Mouse (Mus musculus): ENCODE measurements around the gene Ptprm.

Gene Ptprm

DNA sequence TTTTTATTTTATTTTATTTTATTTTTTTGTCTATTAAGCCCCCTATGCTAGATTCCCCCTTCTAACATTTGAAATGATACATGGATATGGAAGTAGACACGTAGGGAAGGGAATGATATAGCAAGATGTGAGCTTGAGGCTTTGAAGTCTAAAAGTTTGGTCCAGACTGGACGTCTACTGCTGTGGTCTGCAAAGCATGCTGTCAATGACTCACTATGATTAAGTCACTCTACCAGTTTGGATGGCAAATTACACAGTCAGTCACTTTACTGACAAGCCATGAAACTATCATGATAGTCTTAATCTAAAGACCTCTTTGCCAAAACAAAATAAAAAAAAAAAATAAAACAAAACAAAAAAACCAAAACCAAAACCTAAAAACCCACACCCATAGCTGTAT is 363.5 kb downstream of the Ptprm start:
- DNase-seq (ENCODE audit: low read depth, low spot score): no peak

GRCm38 (mm10) chr17:66988014-66988413 is 366.2 kb downstream of the Ptprm start:
- DNase-seq (ENCODE audit: low read depth, low spot score): no peak

DNA sequence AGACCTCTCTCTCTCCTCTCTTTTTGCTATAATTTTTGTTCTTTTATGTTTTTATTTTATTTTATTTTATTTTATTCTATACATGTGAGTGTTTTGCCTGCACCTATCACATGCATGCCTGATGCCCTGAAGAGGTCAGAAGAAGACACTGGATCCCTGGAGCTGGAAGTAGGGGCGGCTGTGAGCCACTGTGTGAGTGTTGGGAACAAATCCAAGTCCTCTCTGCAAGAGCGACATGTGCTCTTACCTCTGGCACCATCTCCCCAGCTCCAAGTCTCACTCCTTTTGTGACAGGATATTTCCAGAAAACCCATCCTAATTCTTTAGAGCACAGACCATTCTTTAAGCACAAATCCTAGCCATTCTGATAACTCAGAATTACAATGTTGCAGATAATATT is 372.6 kb downstream of the Ptprm start:
- DNase-seq (ENCODE audit: low read depth, low spot score): no peak

GRCm38 (mm10) chr17:66979971-66980370 is 374.3 kb downstream of the Ptprm start:
- DNase-seq (ENCODE audit: low read depth, low spot score): no peak

GRCm38 (mm10) chr17:66976490-66976889 is 377.8 kb downstream of the Ptprm start:
- no peak for DNase-seq (ENCODE audit: low read depth, low spot score)

- DNase-seq (ENCODE audit: low read depth, low spot score): no peak
Measured at GRCm38 (mm10) chr17:66972976-66973375, 381.3 kb downstream of the Ptprm start.

GRCm38 (mm10) chr17:66960986-66961385 is 393.3 kb downstream of the Ptprm start:
- no peak for DNase-seq (ENCODE audit: low read depth, low spot score)

- DNase-seq (ENCODE audit: low read depth, low spot score): no peak
Measured at GRCm38 (mm10) chr17:66960557-66960956, 393.7 kb downstream of the Ptprm start.

GRCm38 (mm10) chr17:66959815-66960214 is 394.4 kb downstream of the Ptprm start:
- no peak for DNase-seq (ENCODE audit: low read depth, low spot score)

- DNase-seq (ENCODE audit: low read depth, low spot score): no peak
Measured at GRCm38 (mm10) chr17:66958766-66959165, 395.5 kb downstream of the Ptprm start.

- DNase-seq (ENCODE audit: low read depth, low spot score): no peak
Measured at GRCm38 (mm10) chr17:66944498-66944897, 409.8 kb downstream of the Ptprm start.

GRCm38 (mm10) chr17:66943539-66943938 is 410.7 kb downstream of the Ptprm start:
- DNase-seq (ENCODE audit: low read depth, low spot score): no peak

- no peak for DNase-seq (ENCODE audit: low read depth, low spot score)
Measured at GRCm38 (mm10) chr17:66925611-66926010, 428.6 kb downstream of the Ptprm start.

DNA sequence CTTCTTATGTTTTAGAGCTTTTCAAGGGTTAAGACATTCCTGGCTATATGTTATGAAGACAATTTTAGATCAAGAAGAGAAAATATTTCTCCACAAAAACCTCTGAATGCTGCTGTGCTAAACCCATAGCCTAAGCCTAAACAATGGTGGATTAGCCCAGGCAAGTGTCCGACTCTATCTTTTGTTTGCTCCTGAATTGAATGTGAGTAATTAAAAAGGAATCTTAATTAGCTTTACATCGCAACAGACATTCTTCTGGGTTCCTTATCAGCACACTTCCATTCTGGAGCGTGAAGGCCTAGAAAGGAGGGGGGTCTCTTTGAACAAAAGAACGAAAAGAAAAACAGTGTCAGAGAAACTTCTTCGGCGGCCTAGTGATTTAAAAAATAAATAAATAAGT is 439.6 kb downstream of the Ptprm start:
- no peak for DNase-seq (ENCODE audit: low read depth, low spot score)

GRCm38 (mm10) chr17:66912533-66912932 is 441.7 kb downstream of the Ptprm start:
- DNase-seq (ENCODE audit: low read depth, low spot score): no peak

- DNase-seq (ENCODE audit: low read depth, low spot score): no peak
Measured at GRCm38 (mm10) chr17:66912120-66912519, 442.1 kb downstream of the Ptprm start.

DNA sequence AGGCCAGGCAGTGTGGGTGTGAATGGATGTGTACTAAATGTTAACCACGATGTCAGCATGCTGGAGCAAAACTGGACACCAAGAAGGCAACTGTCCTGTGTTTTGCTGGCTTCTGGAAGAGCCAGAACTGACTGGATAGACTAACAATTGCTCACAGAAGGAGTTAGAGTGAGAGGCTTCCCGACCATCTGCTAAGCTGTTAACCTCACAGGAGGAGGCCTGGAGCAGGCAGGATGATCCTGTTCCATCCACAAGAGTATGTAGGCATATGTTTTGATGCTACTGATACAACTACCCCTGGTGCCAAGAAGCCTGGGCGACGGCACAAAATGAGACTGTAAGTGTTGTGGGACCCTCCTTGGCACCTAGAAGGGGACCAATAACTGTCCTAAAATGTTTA is 444.4 kb downstream of the Ptprm start:
- no peak for DNase-seq (ENCODE audit: low read depth, low spot score)

- DNase-seq (ENCODE audit: low read depth, low spot score): no peak
Measured at GRCm38 (mm10) chr17:66908921-66909320, 445.3 kb downstream of the Ptprm start.

- DNase-seq (ENCODE audit: low read depth, low spot score): no peak
Measured at GRCm38 (mm10) chr17:66894181-66894580, 460.1 kb downstream of the Ptprm start.

DNA sequence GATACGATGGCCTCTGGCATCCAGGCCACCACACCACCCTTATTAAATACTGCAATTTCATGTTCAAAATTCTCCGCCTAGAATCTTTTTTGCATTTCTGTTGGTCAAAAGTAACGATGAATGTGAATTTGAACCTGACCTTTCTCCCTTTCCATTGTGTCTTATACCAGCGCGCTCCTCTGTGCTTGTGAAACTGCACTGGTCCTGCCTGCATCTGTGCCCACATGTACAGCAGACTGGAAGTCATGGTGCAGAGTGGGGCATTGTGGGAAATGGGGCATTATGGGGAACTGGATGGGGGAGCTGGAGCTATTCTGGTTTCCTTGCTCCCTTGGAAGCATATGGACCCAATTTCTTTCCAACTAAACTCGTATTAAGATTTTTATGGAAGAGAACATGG is 462.3 kb downstream of the Ptprm start:
- no peak for DNase-seq (ENCODE audit: low read depth, low spot score)

DNA sequence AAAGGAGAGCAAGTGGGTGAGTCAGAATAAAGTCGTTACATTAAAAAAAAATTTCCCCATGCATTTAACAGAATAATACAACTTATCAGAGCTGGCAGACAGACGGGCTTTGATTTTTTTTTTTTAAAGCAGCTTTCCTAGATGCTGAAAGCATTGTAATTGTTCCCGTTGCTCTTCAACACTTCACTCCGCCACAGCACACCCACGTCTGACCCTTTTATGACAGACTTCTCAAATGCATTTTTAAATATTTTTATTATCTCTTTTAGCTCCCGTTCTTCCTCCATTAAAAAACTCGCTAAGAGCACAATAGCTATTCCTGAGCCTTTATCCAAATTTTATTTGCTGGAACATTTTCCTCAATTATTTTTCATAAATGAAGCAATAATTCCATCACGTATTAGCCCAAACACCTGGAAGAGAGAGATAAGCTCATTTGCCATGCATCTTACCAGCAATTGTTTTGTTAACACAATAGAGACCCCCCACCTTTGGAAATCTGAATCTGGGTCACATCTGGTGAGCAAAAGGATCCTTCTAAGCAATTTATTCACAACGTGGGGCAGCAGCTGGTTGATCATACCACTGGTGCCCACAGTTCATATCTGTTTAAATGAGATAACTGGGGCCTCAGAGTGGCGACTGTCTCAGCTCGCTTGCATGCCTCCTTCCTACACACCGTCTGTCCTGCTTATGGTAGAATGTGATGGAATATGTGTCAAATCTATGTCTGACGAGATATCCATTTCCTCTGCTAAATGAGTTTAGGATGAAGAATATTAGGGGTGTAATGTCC is 463.0 kb downstream of the Ptprm start:
- DNase-seq (ENCODE audit: low read depth, low spot score): no peak

GRCm38 (mm10) chr17:66882304-66882703 is 472.0 kb downstream of the Ptprm start:
- no peak for DNase-seq (ENCODE audit: low read depth, low spot score)

GRCm38 (mm10) chr17:66880969-66881701 is 473.1 kb downstream of the Ptprm start:
- no peak for DNase-seq (ENCODE audit: low read depth, low spot score)
